Mouse (Mus musculus) liver (tissue): ENCODE data around the gene Napb.

Experiments used
- DNase-seq: peaks from one replicate; pipeline ENCODE4 v3.0.0-alpha.2; 2020; ENCODE audit warnings: mixed read lengths

Gene Napb

DNA sequence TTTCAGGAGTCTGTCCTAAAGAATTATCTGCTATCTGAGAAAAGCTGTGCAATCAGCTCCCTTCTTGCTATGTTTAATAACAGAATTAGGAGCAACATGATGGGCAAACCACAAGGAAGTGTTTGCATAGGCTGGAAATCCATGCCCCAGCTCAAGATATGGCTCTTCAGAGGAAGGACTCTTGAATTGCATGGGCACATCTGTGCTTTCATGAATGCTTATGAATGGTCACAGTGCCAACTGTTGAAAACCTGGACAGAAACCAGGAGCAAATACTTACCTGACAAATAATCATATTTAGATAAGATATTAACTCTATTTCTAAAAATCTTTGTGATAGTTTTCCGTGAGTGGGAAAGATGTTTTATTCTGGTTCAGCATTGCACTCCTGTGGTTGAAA lies 45.4 kb downstream of the Napb start:
- DNase-seq, result no peak

DNA sequence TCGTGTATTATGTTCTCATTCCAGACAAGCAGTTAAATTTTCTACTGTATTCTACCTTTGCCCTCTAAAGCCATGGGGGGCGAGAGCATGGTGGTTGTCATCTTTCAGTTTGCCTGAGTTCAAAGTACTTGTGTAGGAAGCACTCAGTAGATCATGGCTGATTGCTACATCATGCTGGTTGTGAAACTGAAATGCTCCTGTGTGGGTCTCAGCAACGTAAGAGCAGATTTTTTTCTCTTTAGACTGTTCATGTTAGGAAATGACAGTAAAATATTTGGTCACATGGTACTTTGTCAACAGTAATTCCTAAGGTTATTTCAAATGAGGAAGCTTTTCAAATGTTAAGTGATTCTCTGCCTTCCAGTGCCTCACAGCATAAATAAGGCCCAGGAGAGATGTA lies 46.6 kb downstream of the Napb start:
- DNase-seq, result no peak

DNA sequence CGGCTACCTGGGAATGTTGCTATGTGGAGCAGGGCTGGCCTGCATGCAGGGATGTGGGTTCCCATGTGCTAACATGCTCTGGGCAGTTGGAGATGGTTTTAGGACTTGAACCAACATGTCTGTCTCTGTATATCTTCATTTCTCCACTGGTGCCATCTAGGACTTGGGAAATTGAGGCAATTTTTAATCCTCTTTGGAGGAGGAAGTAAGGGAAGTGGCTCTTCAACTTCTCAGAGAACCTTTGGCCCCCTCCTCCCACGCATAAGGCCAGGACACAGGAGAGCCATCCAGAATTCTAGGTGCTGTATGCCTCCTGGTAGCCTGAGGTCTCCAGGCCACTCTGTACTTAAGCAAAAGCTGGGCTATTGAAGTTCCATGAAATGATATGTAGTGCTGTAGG lies 47.3 kb downstream of the Napb start:
- no peak for DNase-seq

DNA sequence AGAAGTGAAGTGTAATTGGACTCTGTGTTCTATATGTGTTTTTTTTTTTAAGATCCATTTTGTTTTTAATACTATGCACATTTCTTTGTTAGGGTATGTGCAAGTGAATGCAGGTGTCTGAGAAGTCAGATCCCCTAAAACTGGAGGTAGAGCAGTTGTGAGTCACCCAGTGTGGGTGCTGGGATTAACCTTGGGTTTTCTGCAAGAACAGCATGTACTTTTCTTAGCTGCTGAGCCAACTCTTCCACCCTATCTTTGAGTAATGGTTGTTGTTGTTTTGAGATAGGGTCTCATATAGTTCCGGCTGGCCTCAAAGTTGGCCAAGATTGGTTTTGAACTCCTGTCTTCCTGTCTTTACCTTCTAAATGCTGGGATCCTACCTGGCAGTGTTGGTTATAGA lies 49.2 kb downstream of the Napb start:
- no peak for DNase-seq

DNA sequence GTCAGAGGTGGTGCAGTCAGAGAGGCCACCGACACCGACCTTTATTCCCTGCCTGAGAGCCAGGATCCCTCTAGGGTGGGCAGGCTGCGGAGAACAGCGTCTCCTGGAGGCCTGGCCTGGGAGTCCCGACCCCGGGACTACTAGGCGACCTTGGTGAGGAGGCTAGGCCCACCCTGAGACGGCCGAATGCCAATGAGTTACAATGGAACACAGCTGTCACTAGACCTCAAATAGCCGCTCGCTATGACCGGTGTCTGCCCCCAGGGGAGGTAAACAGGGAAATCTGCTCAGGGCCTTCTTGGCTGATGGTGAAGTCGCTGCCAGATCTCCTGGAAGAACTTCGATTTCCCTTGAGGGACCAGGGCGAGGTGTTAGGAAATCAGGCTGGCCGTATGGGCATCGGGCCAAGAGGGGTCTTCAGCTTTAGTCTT lies 50.8 kb downstream of the Napb start:
- peak; percentile 65 for DNase-seq

DNA sequence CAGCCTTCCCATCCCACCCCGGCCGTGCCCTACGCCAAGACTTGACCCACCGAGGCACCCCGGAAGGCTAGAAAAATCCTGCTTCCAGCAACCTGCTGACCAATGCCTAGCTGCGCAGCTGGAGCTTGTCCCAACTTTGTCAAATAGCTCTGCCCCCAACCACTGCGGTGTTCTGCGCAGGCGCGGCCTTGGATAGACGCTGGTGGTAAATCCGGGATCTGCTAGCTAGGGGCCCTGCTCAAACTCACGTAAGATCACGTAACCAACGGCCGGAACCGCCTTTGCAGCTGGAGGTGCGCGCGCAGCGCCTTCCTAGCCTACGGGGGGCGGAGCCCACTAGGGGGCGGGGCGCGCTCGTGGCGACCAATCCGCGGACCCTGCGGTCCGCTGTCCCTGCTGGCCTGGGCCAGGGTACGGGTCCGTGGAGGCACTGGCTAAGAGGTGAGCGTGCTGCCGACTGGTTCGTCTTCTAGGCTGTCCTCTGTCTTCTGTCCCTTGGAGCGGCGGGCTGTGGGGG lies 51.4 kb downstream of the Napb start, which contains the start of gene Gzf1:
Gene Gzf1 (plus strand): TSS at position 249 of the 517 bp plus-strand sequence.
- DNase-seq, result peak; percentile 99

DNA sequence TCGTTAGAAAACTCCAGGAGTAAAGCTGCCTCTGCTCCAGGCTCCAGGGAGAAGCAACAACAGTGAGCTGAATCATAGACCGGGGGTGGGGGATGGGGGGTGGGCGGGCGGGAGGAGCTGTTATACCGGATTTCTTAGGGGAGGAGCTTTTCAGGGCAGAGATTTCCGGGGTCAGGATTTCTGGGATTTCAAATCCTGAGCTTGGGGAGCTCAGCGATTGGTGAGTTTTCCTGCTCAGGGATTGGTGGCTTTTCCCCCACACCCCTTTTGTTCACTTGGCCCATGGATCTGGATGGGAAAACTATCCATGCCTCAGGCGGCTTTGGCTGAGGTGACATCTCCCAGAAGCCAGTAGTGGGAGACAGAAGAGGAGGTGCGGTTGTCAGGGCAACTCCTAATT lies 52.9 kb downstream of the Napb start:
- peak; percentile 54 for DNase-seq

DNA sequence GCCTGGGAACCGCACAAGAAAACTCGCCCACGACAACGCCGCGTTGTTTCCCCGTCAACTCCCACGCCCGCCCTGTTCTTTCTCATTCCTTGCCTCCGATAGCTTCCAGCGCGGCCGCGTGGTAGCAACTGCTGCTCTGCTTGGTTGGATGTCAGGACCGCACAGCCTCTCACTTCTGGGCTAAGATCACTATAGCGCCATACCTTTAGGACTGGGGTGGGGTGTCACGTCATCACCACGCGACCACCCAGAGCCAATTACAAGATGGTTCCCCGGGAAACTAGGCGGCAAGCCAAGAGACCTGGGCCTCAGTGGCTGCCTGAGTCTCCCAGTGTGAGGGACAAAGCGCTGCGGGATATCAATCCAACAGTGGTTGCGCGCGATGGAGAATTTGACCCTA lies 54.5 kb downstream of the Napb start:
- DNase-seq, result peak; percentile 73

DNA sequence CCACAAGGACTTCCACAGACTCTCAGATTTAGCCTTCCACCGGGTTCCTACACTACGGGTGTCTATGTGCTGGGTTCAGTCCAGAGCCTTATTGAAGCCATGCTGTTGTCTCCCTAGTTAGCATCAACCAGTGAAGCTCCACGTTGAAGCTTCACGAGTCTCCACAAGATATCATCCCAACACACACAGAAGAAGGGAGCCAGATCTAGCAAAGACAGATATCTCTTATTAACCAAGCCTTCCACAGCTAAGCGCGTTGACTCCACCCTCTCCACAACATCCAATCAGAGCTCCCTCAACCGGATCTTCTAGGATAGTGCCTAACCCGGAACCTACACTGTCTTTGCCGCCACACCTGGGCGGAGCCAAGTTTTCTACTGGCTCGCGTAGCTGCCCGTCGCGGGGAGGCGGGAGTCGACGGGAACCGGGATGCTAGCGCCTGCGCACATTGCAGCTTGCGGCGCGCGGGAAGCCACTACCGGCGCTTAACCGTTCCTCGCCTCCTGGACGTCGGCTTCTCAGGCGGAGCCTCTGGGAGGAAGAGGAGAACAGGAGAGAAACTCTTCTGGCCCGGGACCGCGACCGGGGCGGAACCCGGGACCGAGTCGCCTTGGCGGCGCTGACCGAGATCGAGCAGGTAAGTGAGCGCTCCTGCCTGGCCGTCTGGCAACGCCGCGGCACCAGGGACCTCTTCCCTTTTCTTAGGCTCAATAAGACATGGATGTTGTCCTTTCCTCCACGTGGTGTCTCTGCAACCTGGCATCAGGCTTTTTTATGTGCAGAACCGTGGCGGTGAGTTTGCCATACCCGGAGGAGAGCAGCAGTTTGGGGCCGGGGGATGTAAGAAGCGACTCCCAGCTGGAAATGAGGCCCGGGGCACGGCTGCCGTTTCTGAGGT lies 59.8 kb downstream of the Napb start, which contains the start of gene Nxt1:
Gene Nxt1 (plus strand): TSS at position 403 of the 898 bp plus-strand sequence.
- DNase-seq, result peak; percentile 98

DNA sequence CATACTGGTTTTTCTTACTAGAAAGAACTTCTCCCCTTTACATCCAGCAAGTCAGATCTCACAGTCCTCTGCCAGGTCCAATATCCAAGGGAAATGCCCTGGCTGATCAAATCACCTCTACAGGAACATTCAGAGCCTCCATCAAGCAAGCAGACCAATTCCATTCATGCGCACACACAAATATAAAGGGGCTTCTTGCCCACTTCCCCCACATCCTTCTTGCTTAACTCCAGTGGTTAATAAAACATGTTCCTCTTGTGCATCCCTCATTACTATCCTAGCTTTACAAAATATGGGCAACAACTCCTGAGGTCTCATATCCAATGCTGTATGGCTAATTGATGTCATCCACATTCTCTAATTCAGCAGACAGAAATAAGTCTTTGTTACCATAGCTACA lies 68.8 kb downstream of the Napb start:
- no peak for DNase-seq

DNA sequence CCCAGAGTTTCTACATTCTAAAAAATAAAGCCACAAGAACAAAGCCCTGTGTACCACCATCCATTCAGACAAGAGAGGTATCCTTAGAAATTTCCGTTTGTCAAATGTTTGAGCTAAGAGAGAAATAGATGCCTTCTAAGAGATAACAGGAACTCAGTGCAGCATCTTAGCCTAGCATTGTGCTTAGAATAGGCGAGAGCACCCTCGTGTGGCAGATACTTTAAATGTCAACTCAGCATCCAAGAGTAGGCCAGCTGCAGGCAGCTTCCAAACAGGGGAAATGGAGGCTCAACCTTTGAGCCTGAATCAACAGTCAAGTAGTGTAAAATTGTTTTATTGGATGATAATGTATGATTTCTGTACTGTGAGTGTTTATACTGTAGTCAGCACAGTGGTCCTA lies 77.3 kb downstream of the Napb start:
- DNase-seq, result peak; percentile 42

DNA sequence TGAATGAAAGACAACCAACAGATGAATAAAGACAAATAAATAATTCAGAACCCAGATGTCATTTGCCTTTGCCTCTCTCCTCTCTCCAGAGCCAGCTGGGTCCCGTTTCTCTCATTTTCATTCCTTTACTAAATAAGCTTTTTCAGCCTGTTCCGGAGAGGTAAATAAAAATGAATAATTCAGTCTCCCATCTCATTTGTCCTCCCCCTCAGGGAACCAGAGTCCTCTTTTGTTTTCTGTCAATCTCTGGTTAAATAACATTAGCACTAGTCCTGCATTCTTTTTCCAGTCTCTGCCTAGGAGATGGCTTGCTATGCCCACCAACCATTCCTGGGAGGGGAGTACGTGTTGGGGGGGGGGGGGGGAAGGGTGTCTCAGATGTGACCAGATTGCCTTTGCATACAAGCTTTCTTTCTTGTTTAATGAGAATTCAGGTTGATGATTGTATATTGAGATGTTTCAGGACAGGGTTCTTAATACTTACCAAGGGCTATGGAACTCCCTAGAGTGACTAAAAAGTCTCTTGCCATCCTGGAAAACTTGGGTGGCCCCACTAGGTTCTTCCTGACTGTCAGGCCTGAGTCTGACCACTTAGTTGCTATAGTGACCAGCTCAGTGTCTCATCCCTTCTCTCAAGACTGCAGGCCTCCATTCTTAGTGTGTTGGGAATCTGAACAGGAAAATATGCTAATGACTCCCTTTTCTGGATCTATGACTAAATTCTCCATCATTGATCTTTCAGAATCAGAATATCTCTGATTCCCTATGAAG lies 81.5 kb downstream of the Napb start:
- no peak for DNase-seq

DNA sequence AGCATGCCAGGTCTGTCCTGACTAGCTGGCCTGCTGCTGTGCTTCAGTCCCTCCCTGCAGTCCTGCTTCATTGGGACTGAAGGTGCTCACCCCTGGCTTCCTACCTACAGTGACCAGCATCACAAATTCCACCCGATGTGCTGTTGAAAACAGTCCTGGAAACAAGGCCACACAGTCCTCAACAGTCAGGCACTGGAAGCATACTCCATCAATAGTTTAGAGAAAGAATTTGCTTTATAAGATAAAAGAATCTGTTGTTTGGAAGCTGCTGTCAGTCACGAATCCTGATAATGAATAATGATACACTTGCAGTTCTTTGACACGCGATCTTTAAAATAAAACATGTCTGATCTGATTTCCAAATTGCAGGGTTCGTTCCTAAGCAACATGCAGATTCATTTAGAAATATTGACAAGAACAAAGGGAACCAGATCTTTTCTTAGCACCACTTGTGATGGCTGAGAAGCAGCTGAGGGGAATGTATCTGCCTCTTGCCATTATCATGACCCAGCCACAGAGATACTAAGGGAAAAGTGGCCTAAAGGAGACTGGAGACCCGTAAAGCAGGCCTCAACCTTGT lies 87.8 kb downstream of the Napb start:
- no peak for DNase-seq
